Mouse (Mus musculus) ES-Bruce4 (cell line): Measurements from ENCODE around the gene Tceal1. TPM values are rescaled to one million over a fixed set of nuclear protein-coding genes. Genes with fewer than 3 reads are reported as not detected.
"Not testable (repeated sequence)": the region's sequence is repeated elsewhere in the genome, so short reads cannot be mapped to it uniquely, and the experiment has no call there.

Experiments
- H3K27ac ChIP-seq: 2 replicates; pipeline ENCODE4 v1.5.1; 2012; ENCODE audit warnings: low read length, inconsistent platforms; ENCODE audit not compliant: insufficient read depth
- H3K27me3 ChIP-seq: 2 replicates; pipeline ENCODE4 v1.6.1; 2012; ENCODE audit warnings: mild to moderate bottlenecking, low read length, inconsistent platforms; ENCODE audit not compliant: control insufficient read depth, poor library complexity, insufficient read depth, severe bottlenecking
- H3K36me3 ChIP-seq: 2 replicates; pipeline ENCODE4 v1.6.1; 2012; ENCODE audit warnings: inconsistent platforms, mild to moderate bottlenecking, low read length, moderate library complexity; ENCODE audit not compliant: control insufficient read depth, poor library complexity, insufficient read depth, severe bottlenecking
- H3K4me1 ChIP-seq: one replicate; pipeline ENCODE4 v1.8.1; 2011; ENCODE audit warnings: low read length; ENCODE audit not compliant: control insufficient read depth, insufficient read depth
- H3K4me3 ChIP-seq: 2 replicates; pipeline ENCODE4 v1.5.1; 2011; ENCODE audit warnings: low read depth, mild to moderate bottlenecking, low read length
- H3K9ac ChIP-seq: 2 replicates; pipeline ENCODE4 v1.6.1; 2012; ENCODE audit warnings: low read depth, mild to moderate bottlenecking, inconsistent platforms; ENCODE audit not compliant: poor library complexity, severe bottlenecking
- H3K9me3 ChIP-seq: replicated peaks from 2 replicates; pipeline ENCODE4 v1.6.1; 2012; ENCODE audit warnings: mild to moderate bottlenecking, low read length, inconsistent platforms; ENCODE audit not compliant: control insufficient read depth, poor library complexity, insufficient read depth, severe bottlenecking
- CTCF ChIP-seq: IDR thresholded peaks from one replicate; pipeline ENCODE4 v1.8.1; 2011; ENCODE audit warnings: low read depth, low read length
- EP300 ChIP-seq: IDR thresholded peaks from 2 replicates; pipeline ENCODE4 v1.6.1; 2011; ENCODE audit warnings: low read depth, low read length; ENCODE audit not compliant: insufficient read depth
- POLR2A ChIP-seq: IDR thresholded peaks from one replicate; pipeline ENCODE4 v1.8.1; 2011; ENCODE audit warnings: low read length; ENCODE audit not compliant: insufficient read depth
- polyA plus RNA-seq: library from polyadenylated mRNA; stranded (reverse); fragments of >200 nt; gene quantifications from 2 replicates; pipeline ENCODE4 v1.2.4, GENCODE M21; 2011; ENCODE audit warnings: low read depth; ENCODE audit not compliant: missing spikeins, insufficient read depth, insufficient read length

The Tceal1 gene
- polyA plus RNA-seq, 1 experiment = 3.1 TPM

DNA sequence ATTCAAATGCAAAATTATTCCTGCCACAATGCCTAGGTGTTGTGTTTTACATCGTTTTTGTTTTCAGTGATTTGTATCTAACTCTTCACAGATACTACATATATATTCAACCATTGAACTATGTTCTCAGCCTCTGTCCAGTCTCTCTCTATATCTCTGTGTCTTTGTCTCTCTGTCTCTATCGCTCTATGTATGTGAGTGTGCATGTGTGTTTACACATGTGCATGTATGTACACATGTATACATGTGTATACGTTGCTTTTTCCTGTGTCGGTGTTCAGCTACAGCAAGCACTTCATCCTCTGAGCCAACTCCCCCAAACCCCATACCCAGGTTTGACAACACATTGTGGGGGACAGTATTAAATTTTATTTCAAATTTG is 15.5 kb upstream of the Tceal1 start:
- no peak for TF ChIP-seq EP300
- TF ChIP-seq CTCF = no peak
- no peak for TF ChIP-seq POLR2A
- Histone ChIP-seq H3K36me3 (no peaks in the 10 kb centered on the region), H3K4me1 (no peaks in the 10 kb centered on the region), H3K9me3 (no peaks in the 10 kb centered on the region; the same call in 1 of the 2 replicates), H3K4me3 (no peak overlapping the region), H3K27me3 (no peaks in the 10 kb centered on the region), H3K9ac (no peak overlapping the region), H3K27ac (no peak overlapping the region)

DNA sequence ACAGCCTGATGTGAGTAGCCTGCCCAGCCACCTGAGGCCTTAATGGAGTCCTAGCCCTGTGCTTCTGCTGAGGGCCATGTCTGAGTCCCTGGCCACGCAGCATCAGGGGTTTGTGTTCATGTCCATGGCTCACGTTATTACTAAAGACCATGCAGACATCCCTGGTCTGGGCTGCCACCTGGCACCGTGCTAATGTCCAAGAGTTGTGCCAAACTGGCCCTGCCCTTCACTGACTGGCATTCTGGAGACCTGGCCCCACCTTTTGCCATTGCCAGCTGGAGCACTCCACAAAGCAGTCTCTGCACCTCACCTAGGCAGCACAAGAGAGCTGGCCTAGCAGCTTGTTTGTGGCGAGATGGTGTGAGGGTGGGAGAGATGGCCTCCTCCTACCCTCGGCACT is 14.6 kb upstream of the Tceal1 start:
- no peak for TF ChIP-seq CTCF
- no peak for TF ChIP-seq EP300
- no peak for TF ChIP-seq POLR2A
- no peak overlapping the region for H3K9ac ChIP-seq
- H3K27me3 ChIP-seq = no peaks in the 10 kb centered on the region
- no peaks in the 10 kb centered on the region for H3K36me3 ChIP-seq
- H3K9me3 ChIP-seq = no peaks in the 10 kb centered on the region; the same call in 1 of the 2 replicates
- H3K4me3 ChIP-seq = no peak overlapping the region
- H3K27ac ChIP-seq = no peak overlapping the region
- H3K4me1 ChIP-seq = no peaks in the 10 kb centered on the region

DNA sequence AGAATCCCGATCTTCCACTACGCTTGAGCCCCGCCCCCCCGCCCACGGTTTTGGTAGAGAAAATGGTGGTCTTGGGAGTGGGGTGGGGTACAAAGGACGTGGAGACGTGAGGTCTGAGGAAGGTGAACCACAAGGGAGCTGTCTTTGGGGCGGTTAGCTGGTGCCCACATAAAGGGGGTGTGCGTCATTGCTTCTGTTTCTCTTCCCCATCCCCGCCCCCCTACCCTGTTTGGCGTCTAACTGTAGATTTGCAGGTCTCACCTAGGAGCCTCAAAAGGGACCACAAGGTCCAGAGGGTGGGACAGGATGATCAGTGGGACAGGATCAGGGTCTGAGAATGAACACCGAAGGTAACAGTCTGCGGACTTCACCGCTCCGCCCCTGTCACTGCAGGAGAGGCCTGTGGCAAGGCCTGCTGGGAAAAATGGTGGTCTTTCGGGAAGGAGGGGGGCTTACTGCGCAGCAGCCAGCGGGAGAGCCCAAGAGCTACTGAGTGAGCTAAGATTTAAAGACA is 443 bp downstream of the Tceal1 start:
- TF ChIP-seq CTCF = no peak
- peak overlapping the region; percentile 92 for H3K4me3 ChIP-seq
- no peak overlapping the region for H3K27ac ChIP-seq
- no peaks in the 10 kb centered on the region for H3K36me3 ChIP-seq
- H3K9ac ChIP-seq = peak overlapping the region; percentile 40
- no peaks in the 10 kb centered on the region for H3K9me3 ChIP-seq
- no peaks in the 10 kb centered on the region for H3K4me1 ChIP-seq
- no peaks in the 10 kb centered on the region for H3K27me3 ChIP-seq

DNA sequence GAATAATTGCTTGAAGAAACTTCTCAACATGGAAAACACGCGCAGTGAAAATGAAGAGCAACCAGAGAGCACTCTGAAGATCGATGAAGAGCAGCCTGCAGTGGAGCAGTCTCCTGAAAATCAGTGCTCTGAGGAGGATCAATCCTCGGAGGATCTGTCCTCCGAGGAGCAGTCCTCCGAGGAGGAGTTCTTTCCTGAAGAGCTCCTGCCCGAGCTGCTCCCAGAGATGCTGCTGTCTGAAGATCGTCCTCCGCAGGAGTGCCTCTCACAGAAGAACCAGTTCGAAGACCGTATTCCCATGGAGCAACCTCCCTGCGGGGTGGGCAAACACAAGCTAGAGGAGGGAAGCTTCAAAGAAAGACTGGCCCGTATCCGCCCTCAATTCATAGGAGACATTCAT is 1.0 kb downstream of the Tceal1 start:
- no peaks in the 10 kb centered on the region for H3K9me3 ChIP-seq
- peak overlapping the region; percentile 92 for H3K4me3 ChIP-seq
- no peaks in the 10 kb centered on the region for H3K36me3 ChIP-seq
- H3K27ac ChIP-seq = no peak overlapping the region
- H3K27me3 ChIP-seq = no peaks in the 10 kb centered on the region
- H3K4me1 ChIP-seq = no peaks in the 10 kb centered on the region
- no peak for TF ChIP-seq CTCF
- no peak for TF ChIP-seq EP300
- no peak for TF ChIP-seq POLR2A
- H3K9ac ChIP-seq = peak overlapping the region; percentile 40; the same call in 1 of the 2 replicates

DNA sequence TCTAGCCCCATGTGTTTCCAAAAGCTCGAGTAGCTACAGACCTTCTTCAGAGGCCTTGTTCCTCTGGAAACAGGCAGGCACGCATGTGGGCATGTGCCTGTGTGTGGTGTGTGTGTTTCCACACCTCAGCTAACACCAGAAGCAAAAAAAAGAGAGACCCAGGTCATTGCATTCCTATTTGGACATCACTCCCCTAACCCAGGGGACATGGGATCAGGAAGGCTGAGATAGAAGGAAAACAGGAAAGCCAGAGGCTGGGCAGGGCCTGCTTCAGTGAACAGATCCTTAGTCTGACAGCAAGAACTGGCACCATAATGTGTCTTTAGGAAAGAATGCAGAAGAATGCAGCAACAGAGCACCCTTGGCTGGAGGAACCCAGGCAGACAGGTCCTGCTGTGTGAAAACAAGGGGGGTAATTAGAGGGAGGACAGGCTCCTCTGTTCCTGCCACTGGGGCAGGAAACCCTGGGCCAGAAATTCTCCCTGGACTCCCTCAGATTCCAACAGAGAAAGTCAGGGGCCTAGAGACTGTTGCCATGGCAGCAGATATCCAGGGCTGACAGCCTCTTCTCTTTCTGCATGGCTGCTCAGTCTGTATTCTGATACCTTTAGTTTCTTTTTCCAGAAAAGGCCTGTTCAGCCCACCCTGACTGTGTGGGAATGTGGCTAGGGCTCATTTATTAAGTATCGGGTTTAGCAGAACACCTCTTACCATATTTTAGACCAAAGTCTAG is 7.1 kb downstream of the Tceal1 start:
- H3K9me3 ChIP-seq, H3K4me3 ChIP-seq, H3K27ac ChIP-seq, H3K36me3 ChIP-seq, H3K27me3 ChIP-seq, H3K9ac ChIP-seq, H3K4me1 ChIP-seq: not testable (repeated sequence)

DNA sequence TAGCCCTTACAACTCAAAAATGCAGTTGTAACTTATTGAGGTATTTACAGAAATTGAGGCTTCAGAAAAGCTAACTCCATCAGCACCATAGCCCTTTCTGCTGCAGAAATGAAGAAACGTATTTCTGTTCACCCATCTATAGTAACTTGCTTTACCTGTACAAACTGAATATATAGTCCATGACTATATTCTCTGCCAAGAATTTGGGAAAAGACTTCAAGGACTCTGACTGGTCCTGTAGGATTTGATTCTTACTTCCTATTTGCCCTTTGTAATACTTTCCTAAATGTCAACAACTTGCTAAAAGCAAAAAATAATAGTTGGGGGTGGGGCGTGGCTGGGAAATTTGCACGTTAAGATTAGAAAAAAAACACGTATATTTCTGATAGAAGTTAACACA is 24.2 kb downstream of the Tceal1 start:
- Histone ChIP-seq H3K27ac (no peak overlapping the region), H3K9ac (no peak overlapping the region), H3K9me3 (no peaks in the 10 kb centered on the region), H3K4me1 (no peaks in the 10 kb centered on the region), H3K27me3 (no peaks in the 10 kb centered on the region), H3K36me3 (peaks cover 9% of the 10 kb centered on the region), H3K4me3 (no peak overlapping the region)
- TF ChIP-seq POLR2A (no peak), EP300 (no peak), CTCF (no peak)
